Comparison of ENCODE assay signal across 8 mouse cellular contexts in genomic region chr11:59163255-59164236, GRCm38 (mm10). TPM values are rescaled to one million over a fixed set of nuclear protein-coding genes. Genes with fewer than 3 reads are reported as not detected.
A peak's percentile ranks its signal among the peaks of the same experiment; 100 is the strongest.
DNase-seq lines count a peak whose midpoint lies in the region; ATAC-seq and TF ChIP-seq lines count a peak whose summit lies in the region.

Gene Iba57 (minus strand): TSS chr11:59163739.

- H3K9ac ChIP-seq in CH12.LX (ENCODE audit: insufficient read depth, low read depth), result peak within 1 kb of the TSS; percentile 82
- H3K9ac ChIP-seq in forebrain, embryonic 12.5 days, result peak within 1 kb of the TSS; percentile 83
- H3K9ac ChIP-seq in liver, postnatal 0 days (replicated peaks), result peak within 1 kb of the TSS; percentile 81
- peak within 1 kb of the TSS; percentile 80 for H3K9ac ChIP-seq in neural tube, embryonic 14.5 days (replicated peaks; ENCODE audit: low read depth, low read length)

- no peaks in the 10 kb centered on the region for H3K79me2 ChIP-seq in CH12.LX (replicated peaks; ENCODE audit: control insufficient read depth, extremely low read depth, insufficient read depth, poor library complexity, severe bottlenecking)

- H3K4me1 ChIP-seq in CH12.LX (ENCODE audit: control insufficient read depth in 1 of 2, insufficient read depth in 2 of 2), result peaks cover 29 to 53% of the 10 kb centered on the region in 2 experiments
- H3K4me1 ChIP-seq in forebrain, embryonic 12.5 days, result peaks cover 14% of the 10 kb centered on the region
- peaks cover 32% of the 10 kb centered on the region for H3K4me1 ChIP-seq in liver, postnatal 0 days (ENCODE audit: insufficient read depth)
- H3K4me1 ChIP-seq in neural tube, embryonic 14.5 days (ENCODE audit: control insufficient read depth, insufficient read depth, low read length), result peaks cover 9% of the 10 kb centered on the region

- H3K27ac ChIP-seq in CH12.LX (ENCODE audit: insufficient read depth, low read depth), result peak within 1 kb of the TSS; percentile 95
- peak within 1 kb of the TSS; percentile 99 for H3K27ac ChIP-seq in forebrain, embryonic 12.5 days
- H3K27ac ChIP-seq in liver, postnatal 0 days (ENCODE audit: low read depth), result peak within 1 kb of the TSS; percentile 100
- H3K27ac ChIP-seq in neural tube, embryonic 14.5 days (ENCODE audit: low read depth, low read length), result peak within 1 kb of the TSS; percentile 100

- intact Hi-C loops in heart, postnatal 10 days (cut with DNase I), result loop anchor here (5.0 to 10.0 kb wide), 2 partner anchors 39 to 791 kb away; partner anchors contain the start of gene Mrpl55

- TF ChIP-seq EP300 in CH12.LX (IDR thresholded peaks at IDR 0.05; ENCODE audit: low read length), result no peak
- peak; percentile 61; the same call in 1 of the 2 replicates for TF ChIP-seq EP300 in liver, postnatal 0 days (IDR thresholded peaks at IDR 0.05; ENCODE audit: low read depth)

- no peaks in the 10 kb centered on the region for H3K27me3 ChIP-seq in CH12.LX (replicated peaks)
- no peaks in the 10 kb centered on the region; the same call in 1 of the 2 replicates for H3K27me3 ChIP-seq in forebrain, embryonic 12.5 days
- no peaks in the 10 kb centered on the region for H3K27me3 ChIP-seq in liver, postnatal 0 days (ENCODE audit: insufficient read depth, low read length)
- H3K27me3 ChIP-seq in neural tube, embryonic 14.5 days (ENCODE audit: control insufficient read depth, insufficient read depth, low read length), result no peaks in the 10 kb centered on the region

- peak; percentile 99 for DNase-seq in CH12.LX (ENCODE audit: extremely low read depth)
- peak; percentile 93 for DNase-seq in c-Kit-positive CD71-positive TER-119-negative erythroid progenitor cells, embryonic 14.5 days (ENCODE audit: low read depth)
- peak; percentile 96 to 99 for DNase-seq in heart, postnatal 10 days
- DNase-seq in large intestine, adult 2 months (ENCODE audit: low read depth, low spot score), result peak; percentile 91
- peak; percentile 97 for DNase-seq in liver, postnatal 0 days
- peak; percentile 95 for DNase-seq in testis, postnatal 10 days (ENCODE audit: low spot score)

- no peaks in the 10 kb centered on the region for H3K9me3 ChIP-seq in CH12.LX (replicated peaks; ENCODE audit: low read length)
- no peaks in the 10 kb centered on the region for H3K9me3 ChIP-seq in forebrain, embryonic 12.5 days
- H3K9me3 ChIP-seq in liver, postnatal 0 days (ENCODE audit: low read length), result no peaks in the 10 kb centered on the region
- H3K9me3 ChIP-seq in neural tube, embryonic 14.5 days (ENCODE audit: control insufficient read depth, low read length), result no peaks in the 10 kb centered on the region

- H3K36me3 ChIP-seq in CH12.LX (replicated peaks in 1 of 2; ENCODE audit: control insufficient read depth in 1 of 2, insufficient read depth in 1 of 2, low read length in 1 of 2), result peaks cover 0 to 6% of the 10 kb centered on the region in 2 experiments
- peaks cover 3% of the 10 kb centered on the region; the same call in 1 of the 2 replicates for H3K36me3 ChIP-seq in forebrain, embryonic 12.5 days (replicated peaks)
- H3K36me3 ChIP-seq in liver, postnatal 0 days (replicated peaks; ENCODE audit: insufficient read depth, low read length), result peaks cover 14% of the 10 kb centered on the region; the same call in 1 of the 2 replicates
- no peaks in the 10 kb centered on the region for H3K36me3 ChIP-seq in neural tube, embryonic 14.5 days (ENCODE audit: control insufficient read depth, insufficient read depth, low read length)

- dilution Hi-C loops in CH12.LX (cut with MboI; ENCODE audit: extremely low pct_ligation_motif_present, extremely low pct_unique_long_range_greater_than_20kb, low sequenced_read_pairs), result no loop called here

- in situ Hi-C loops in CH12.LX (cut with MboI; ENCODE audit: low pct_ligation_motif_present, low pct_unique_long_range_greater_than_20kb, low sequenced_read_pairs), result no loop called here

- peak within 1 kb of the TSS; percentile 63 to 84 (median 67) for H3K4me3 ChIP-seq in CH12.LX (replicated peaks in 1 of 3; ENCODE audit: low read depth in 2 of 3, low read length in 2 of 3, poor library complexity in 1 of 3)
- H3K4me3 ChIP-seq in forebrain, embryonic 12.5 days (replicated peaks), result peak within 1 kb of the TSS; percentile 83
- peak within 1 kb of the TSS; percentile 71 for H3K4me3 ChIP-seq in liver, postnatal 0 days (ENCODE audit: low read depth, low read length)
- peak within 1 kb of the TSS; percentile 66 for H3K4me3 ChIP-seq in neural tube, embryonic 14.5 days (ENCODE audit: low read depth, low read length)

- ATAC-seq in forebrain, embryonic 12.5 days (ENCODE audit: low FRiP score), result peak; percentile 99
- peak; percentile 91 for ATAC-seq in liver, postnatal 0 days
- ATAC-seq in neural tube, embryonic 14.5 days (ENCODE audit: low read depth), result peak; percentile 99

- TF ChIP-seq RAD21 in CH12.LX (IDR thresholded peaks at IDR 0.05; ENCODE audit: low read depth, low read length), result no peak

- peak; percentile 95 for TF ChIP-seq POLR2A in CH12.LX (IDR thresholded peaks at IDR 0.05; ENCODE audit: low read depth, low read length)

- TF ChIP-seq CTCF in CH12.LX (conservative IDR thresholded peaks at IDR 0.05 in 1 of 2, IDR thresholded peaks at IDR 0.05 in 1 of 2; ENCODE audit: low read depth in 2 of 2, low read length in 2 of 2), result peak in 1 of 2 experiments; percentile 49; a peak in 2 of 4 replicates
- peak; percentile 56 for TF ChIP-seq CTCF in liver, postnatal 0 days (IDR thresholded peaks at IDR 0.05; ENCODE audit: low read depth)

- WGBS in forebrain, embryonic 12.5 days, result 4% methylated on average over 68 of the region's 68 CpGs
- 1% methylated on average over 68 of the region's 68 CpGs for WGBS in large intestine, adult 2 months
- WGBS in liver, postnatal 0 days (ENCODE audit: insufficient replicate concordance), result 2% methylated on average over 65 of the region's 68 CpGs
- WGBS in neural tube, embryonic 14.5 days, result 4% methylated on average over 60 of the region's 68 CpGs

- peak within 1 kb of the TSS; percentile 87 for H3K4me2 ChIP-seq in CH12.LX (ENCODE audit: insufficient read depth, low read depth, poor library complexity, severe bottlenecking)
- H3K4me2 ChIP-seq in forebrain, embryonic 12.5 days, result peak within 1 kb of the TSS; percentile 61
- peak within 1 kb of the TSS; percentile 75 for H3K4me2 ChIP-seq in liver, postnatal 0 days (ENCODE audit: low read depth, low read length)
- peak within 1 kb of the TSS; percentile 68 for H3K4me2 ChIP-seq in neural tube, embryonic 14.5 days (ENCODE audit: low read depth, low read length)

TF ChIP-seq in CH12.LX, 34 proteins besides CTCF, POLR2A, EP300 and RAD21 (continues in another document):
- TF ChIP-seq MAFK (IDR thresholded peaks at IDR 0.05; ENCODE audit: insufficient replicate concordance, low read length) (no peak), MAX (IDR thresholded peaks at IDR 0.05; ENCODE audit: low read length) (peak; percentile 85), SMC3 (IDR thresholded peaks at IDR 0.05; ENCODE audit: low read depth, low read length) (0 out of 2 replicates have a peak, but pooled peaks have one; percentile 11), BHLHE40 (IDR thresholded peaks at IDR 0.05; ENCODE audit: low read depth, low read length) (peak; percentile 98), JUND (conservative IDR thresholded peaks at IDR 0.05; ENCODE audit: low read depth, low read length) (peak; percentile 72), ZKSCAN1 (IDR thresholded peaks at IDR 0.05; ENCODE audit: borderline replicate concordance, low read depth, low read length) (no peak), CHD2 (IDR thresholded peaks at IDR 0.05; ENCODE audit: low read length) (0 out of 2 replicates have a peak, but pooled peaks have one; percentile 30), GABPA (IDR thresholded peaks at IDR 0.05; ENCODE audit: insufficient replicate concordance, low read depth, low read length) (peak; percentile 9; the same call in 1 of the 2 replicates), NELFE (IDR thresholded peaks at IDR 0.05; ENCODE audit: low read depth, low read length) (peak; percentile 97), MEF2A (IDR thresholded peaks at IDR 0.05; ENCODE audit: borderline replicate concordance, low read depth, low read length) (peak; percentile 57; the same call in 1 of the 2 replicates), MXI1 (IDR thresholded peaks at IDR 0.05; ENCODE audit: low read depth, low read length) (peak; percentile 83), USF1 (IDR thresholded peaks at IDR 0.05; ENCODE audit: low read depth, low read length) (no peak), ZMIZ1 (IDR thresholded peaks at IDR 0.05; ENCODE audit: low read depth, low read length) (peak; percentile 92), ELF1 (IDR thresholded peaks at IDR 0.05; ENCODE audit: low read depth, low read length) (peak; percentile 99), TBP (conservative IDR thresholded peaks at IDR 0.05; ENCODE audit: low read depth, low read length) (peak; percentile 55; the same call in 1 of the 2 replicates), PAX5 (IDR thresholded peaks at IDR 0.05; ENCODE audit: low read length) (no peak), MYC (IDR thresholded peaks at IDR 0.05; ENCODE audit: low read depth, low read length) (peak; percentile 69; the same call in 1 of the 2 replicates), USF2 (conservative IDR thresholded peaks at IDR 0.05; ENCODE audit: low read depth, low read length) (no peak), ZNF384 (IDR thresholded peaks at IDR 0.05; ENCODE audit: low read depth, low read length) (no peak), ETS1 (conservative IDR thresholded peaks at IDR 0.05; ENCODE audit: low read depth, low read length) (peak; percentile 78), SIN3A (IDR thresholded peaks at IDR 0.05; ENCODE audit: low read length) (peak; percentile 89), JUN (IDR thresholded peaks at IDR 0.05; ENCODE audit: insufficient read depth, low read depth, low read length) (peak; percentile 84), ZC3H11A (IDR thresholded peaks at IDR 0.05; ENCODE audit: low read depth, low read length) (no peak), MAZ (IDR thresholded peaks at IDR 0.05; ENCODE audit: low read depth, low read length) (peak; percentile 97), E2F4 (IDR thresholded peaks at IDR 0.05; ENCODE audit: insufficient replicate concordance, low read depth, low read length) (no peak), IRF4 (IDR thresholded peaks at IDR 0.05; ENCODE audit: low read depth, low read length) (no peak), CHD1 (IDR thresholded peaks at IDR 0.05; ENCODE audit: low read depth, low read length) (no peak)

RNA-seq across cellular contexts. Expression of gene Iba57, which starts in this region (rescaled TPM):
- total RNA-seq in CH12.LX (2012; rRNA removed), result 7.5 and 7.9 TPM in 2 replicates
- total RNA-seq in CH12.LX (2014; rRNA removed), result 3.6 and 4.0 TPM in 2 replicates
- polyA plus RNA-seq in CH12.LX (2012; ENCODE audit: insufficient read length, low read depth), result 4.6 and 5.1 TPM in 2 replicates
- 5.9 and 6.6 TPM in 2 replicates for polyA plus RNA-seq in forebrain, embryonic 12.5 days (2016; fragmentation: Nextera tagmentation; extraction: Ambion mirVana)
- total RNA-seq in heart, postnatal 10 days (2021), result 10 to 100 TPM; 14.6 to 16.8 TPM
- polyA plus RNA-seq in large intestine, adult 2 months (2012; rRNA removed), result 4.7 and 7.1 TPM in 2 replicates
- polyA plus RNA-seq in liver, postnatal 0 days (2015; fragmentation: Nextera tagmentation; extraction: Ambion mirVana), result 6.3 and 7.1 TPM in 2 replicates
- polyA plus RNA-seq in neural tube, embryonic 14.5 days (2014; fragmentation: Nextera tagmentation; extraction: Ambion mirVana), result 3.6 and 4.0 TPM in 2 replicates

Comparison
In these comparisons a context has a peak if more than half of its experiments do, and no peak if none do; other contexts are left out.
1. Peak in every context shown above with its lines: DNase-seq, ATAC-seq, H3K4me3 ChIP-seq and H3K27ac ChIP-seq.